Mouse (Mus musculus): Measurements from ENCODE around the gene Gm13694. TPM values are rescaled to one million over a fixed set of nuclear protein-coding genes. Genes with fewer than 3 reads are reported as not detected.

Gm13694 gene
- total RNA-seq, 1 experiment from 2014 or later = 0.09 TPM

GRCm38 (mm10) chr2:84022905-84023304 lies 44.2 kb downstream of the Gm13694 start:
- no peak for ATAC-seq (replicated peaks; ENCODE audit: low read depth, poor library complexity, severe bottlenecking)

GRCm38 (mm10) chr2:84023319-84023718 lies 44.6 kb downstream of the Gm13694 start:
- no peak for ATAC-seq (replicated peaks; ENCODE audit: low read depth, poor library complexity, severe bottlenecking)

- no peak for ATAC-seq (replicated peaks; ENCODE audit: low read depth, poor library complexity, severe bottlenecking)
Measured at GRCm38 (mm10) chr2:84025217-84025616, 46.5 kb downstream of the Gm13694 start.

Other genes with a start within 250 kb of the Gm13694 start
- gene Fam171b, start 166.3 kb upstream of the Gm13694 start, total RNA-seq (2017) = not detected in 2 replicates
- gene Zswim2, start 37.7 kb upstream of the Gm13694 start, total RNA-seq (2017) = not detected in 2 replicates
- 0.09 and 0.10 TPM in 2 replicates for gene Gm13698, start 23.2 kb upstream of the Gm13694 start, total RNA-seq (2017)
- 0.09 and 0.10 TPM in 2 replicates for gene Gm13693, start 17.4 kb upstream of the Gm13694 start, total RNA-seq (2017)
- 0.10 TPM in 1 of 2 replicates, not detected in the other for gene Gm13695, start 11.6 kb upstream of the Gm13694 start, total RNA-seq (2017)
- gene Gm13696, start 5.8 kb upstream of the Gm13694 start, total RNA-seq (2017) = 0.09 and 0.10 TPM in 2 replicates
- gene Gm13697, start 5.8 kb downstream of the Gm13694 start, total RNA-seq (2017) = 0.09 and 0.10 TPM in 2 replicates
- 0.05 and 0.10 TPM in 2 replicates for gene Gm13691, start 11.6 kb downstream of the Gm13694 start, total RNA-seq (2017)